Mouse (Mus musculus): ENCODE results near the gene Erc2.

Gene Erc2

DNA sequence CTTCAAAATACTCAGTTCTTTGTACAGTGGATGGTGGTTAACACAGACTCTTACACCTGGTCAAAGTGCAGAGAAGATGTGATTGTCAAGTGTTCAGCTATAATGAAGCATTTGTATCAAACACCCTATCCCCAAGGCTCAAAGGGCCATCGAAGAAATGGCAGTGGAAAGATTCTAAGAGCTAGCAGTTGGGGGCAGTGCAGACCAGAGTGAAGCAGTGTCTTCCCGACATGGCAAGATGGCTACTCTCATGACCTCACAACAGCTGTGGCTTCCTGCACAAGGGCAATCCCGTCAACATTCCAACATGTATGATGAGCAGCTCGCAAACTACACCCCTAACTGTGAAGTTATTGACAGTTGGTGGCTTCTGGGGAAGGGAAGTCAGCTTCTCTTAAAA is 471.0 kb downstream of the Erc2 start:
- H3K9me3 ChIP-seq (ENCODE audit: low read length), result no peaks in the 10 kb centered on the region
- H3K4me3 ChIP-seq (replicated peaks; ENCODE audit: low read length), result no peak overlapping the region
- H3K36me3 ChIP-seq (ENCODE audit: insufficient read depth, low read length), result no peaks in the 10 kb centered on the region
- H3K27me3 ChIP-seq (ENCODE audit: insufficient read depth, low read length), result no peaks in the 10 kb centered on the region
- TF ChIP-seq CTCF (conservative IDR thresholded peaks at IDR 0.05; ENCODE audit: low read length) (no peak), NANOG (IDR thresholded peaks at IDR 0.05; ENCODE audit: borderline replicate concordance, low read length) (no peak), POU5F1 (IDR thresholded peaks at IDR 0.05; ENCODE audit: borderline replicate concordance, low read length) (no peak)
- no peaks in the 10 kb centered on the region for H3K4me1 ChIP-seq (replicated peaks; ENCODE audit: low read depth, low read length)

GRCm38 (mm10) chr14:28093913-28094312 is 471.7 kb downstream of the Erc2 start:
- Histone ChIP-seq H3K9me3 (ENCODE audit: low read length) (no peaks in the 10 kb centered on the region), H3K27me3 (ENCODE audit: insufficient read depth, low read length) (no peaks in the 10 kb centered on the region), H3K4me3 (replicated peaks; ENCODE audit: low read length) (no peak overlapping the region), H3K36me3 (ENCODE audit: insufficient read depth, low read length) (no peaks in the 10 kb centered on the region), H3K4me1 (replicated peaks; ENCODE audit: low read depth, low read length) (no peaks in the 10 kb centered on the region)
- TF ChIP-seq NANOG (IDR thresholded peaks at IDR 0.05; ENCODE audit: borderline replicate concordance, low read length) (no peak), CTCF (conservative IDR thresholded peaks at IDR 0.05; ENCODE audit: low read length) (no peak), POU5F1 (IDR thresholded peaks at IDR 0.05; ENCODE audit: borderline replicate concordance, low read length) (no peak)

DNA sequence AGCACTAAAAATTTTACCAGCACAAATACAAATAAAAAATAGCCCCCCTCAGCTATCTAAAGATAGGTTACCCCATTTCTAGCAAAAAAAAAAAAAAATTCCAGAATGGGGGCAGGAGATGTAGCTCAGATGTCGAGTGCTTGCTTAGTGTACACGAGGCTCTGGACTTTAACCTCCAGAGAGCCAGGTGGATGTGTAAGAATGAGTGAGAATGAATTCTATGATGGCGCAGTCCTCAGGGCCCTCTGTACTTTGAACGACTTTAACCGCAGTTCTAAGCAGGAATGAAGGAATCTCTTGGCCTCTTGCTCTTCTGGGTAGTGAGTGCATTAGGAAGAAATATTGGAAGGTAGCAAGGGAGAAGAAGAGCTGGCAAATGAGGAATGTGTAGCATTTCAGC is 476.9 kb downstream of the Erc2 start:
- Histone ChIP-seq H3K27me3 (ENCODE audit: insufficient read depth, low read length) (no peaks in the 10 kb centered on the region), H3K9me3 (ENCODE audit: low read length) (no peaks in the 10 kb centered on the region), H3K4me3 (replicated peaks; ENCODE audit: low read length) (no peak overlapping the region), H3K36me3 (ENCODE audit: insufficient read depth, low read length) (no peaks in the 10 kb centered on the region), H3K4me1 (replicated peaks; ENCODE audit: low read depth, low read length) (no peaks in the 10 kb centered on the region)
- TF ChIP-seq NANOG (IDR thresholded peaks at IDR 0.05; ENCODE audit: borderline replicate concordance, low read length), result no peak
- no peak for TF ChIP-seq POU5F1 (IDR thresholded peaks at IDR 0.05; ENCODE audit: borderline replicate concordance, low read length)
- no peak for TF ChIP-seq CTCF (conservative IDR thresholded peaks at IDR 0.05; ENCODE audit: low read length)

DNA sequence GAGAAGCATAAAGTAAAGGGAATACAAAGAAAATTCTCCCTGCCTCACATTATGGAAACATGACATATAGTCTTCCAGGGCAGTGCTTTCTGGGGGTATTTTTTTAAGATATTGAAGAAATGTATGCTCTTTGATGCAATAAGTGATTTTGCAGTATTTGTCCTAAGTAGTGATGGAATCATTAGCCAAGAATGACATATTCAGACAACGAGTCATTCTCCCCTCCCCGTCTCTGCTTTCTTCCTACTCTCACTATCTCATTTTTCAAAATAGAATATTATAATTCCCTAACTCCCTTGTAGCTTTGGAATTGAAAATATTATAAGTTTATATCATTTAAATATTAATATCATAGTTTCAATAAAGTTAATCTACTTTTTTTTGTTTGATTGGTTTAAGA is 490.9 kb downstream of the Erc2 start:
- H3K36me3 ChIP-seq (ENCODE audit: insufficient read depth, low read length), result no peaks in the 10 kb centered on the region

DNA sequence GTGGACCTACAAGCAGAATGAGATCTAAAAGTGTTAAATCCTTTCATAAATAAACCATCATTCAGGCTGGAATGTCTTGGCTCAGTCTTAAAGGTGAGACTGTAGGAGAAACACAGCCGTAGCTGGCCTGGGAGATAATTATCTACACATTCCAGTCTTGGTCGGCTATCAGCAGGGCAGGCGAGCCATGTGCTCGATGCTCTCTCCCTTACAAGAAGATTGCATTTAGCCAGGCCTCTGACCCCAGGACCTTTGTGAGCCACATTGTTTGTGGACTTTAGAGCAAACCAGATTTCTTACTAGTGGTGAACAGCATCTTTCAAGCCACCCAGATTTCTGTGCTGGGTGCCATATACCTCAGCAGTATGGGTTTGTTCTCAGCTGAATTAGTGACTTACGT is 498.6 kb downstream of the Erc2 start:
- no peak overlapping the region for H3K4me3 ChIP-seq (replicated peaks; ENCODE audit: low read length)
- H3K4me1 ChIP-seq (replicated peaks; ENCODE audit: low read depth, low read length), result no peaks in the 10 kb centered on the region
- H3K9me3 ChIP-seq (ENCODE audit: low read length), result peaks cover 20% of the 10 kb centered on the region
- H3K27me3 ChIP-seq (ENCODE audit: insufficient read depth, low read length), result no peaks in the 10 kb centered on the region
- TF ChIP-seq NANOG (IDR thresholded peaks at IDR 0.05; ENCODE audit: borderline replicate concordance, low read length) (no peak), POU5F1 (IDR thresholded peaks at IDR 0.05; ENCODE audit: borderline replicate concordance, low read length) (no peak), CTCF (conservative IDR thresholded peaks at IDR 0.05; ENCODE audit: low read length) (no peak)
- no peaks in the 10 kb centered on the region for H3K36me3 ChIP-seq (ENCODE audit: insufficient read depth, low read length)

More for the DNA sequence above, 490.9 kb downstream of the Erc2 start:
- Histone ChIP-seq H3K27me3 (ENCODE audit: insufficient read depth, low read length) (no peaks in the 10 kb centered on the region), H3K9me3 (ENCODE audit: low read length) (no peaks in the 10 kb centered on the region), H3K4me1 (replicated peaks; ENCODE audit: low read depth, low read length) (no peaks in the 10 kb centered on the region), H3K4me3 (replicated peaks; ENCODE audit: low read length) (no peak overlapping the region)
- no peak for TF ChIP-seq POU5F1 (IDR thresholded peaks at IDR 0.05; ENCODE audit: borderline replicate concordance, low read length)
- TF ChIP-seq NANOG (IDR thresholded peaks at IDR 0.05; ENCODE audit: borderline replicate concordance, low read length), result no peak
- TF ChIP-seq CTCF (conservative IDR thresholded peaks at IDR 0.05; ENCODE audit: low read length), result no peak

DNA sequence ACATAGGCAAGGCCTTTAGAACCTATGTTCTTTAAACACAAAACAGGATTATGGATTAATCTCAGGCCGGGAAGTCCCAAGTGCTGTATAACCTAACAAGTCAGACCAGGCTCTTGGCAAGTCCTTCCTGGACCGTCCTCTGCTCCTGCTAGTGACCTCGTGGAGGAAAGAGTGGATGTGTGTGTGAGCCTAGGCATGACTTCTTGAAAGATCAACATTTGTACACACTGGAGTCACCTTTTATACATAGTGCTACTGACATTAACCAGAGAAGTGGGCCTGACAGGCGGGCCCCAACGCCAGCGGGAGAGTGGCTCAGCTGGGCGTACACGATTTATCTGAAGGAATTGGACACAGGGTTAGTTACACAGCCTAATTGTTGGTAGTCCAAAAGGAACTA is 504.6 kb downstream of the Erc2 start:
- H3K27me3 ChIP-seq (ENCODE audit: insufficient read depth, low read length), result no peaks in the 10 kb centered on the region
- H3K4me3 ChIP-seq (replicated peaks; ENCODE audit: low read length), result no peak overlapping the region
- H3K4me1 ChIP-seq (replicated peaks; ENCODE audit: low read depth, low read length), result no peaks in the 10 kb centered on the region
- no peak for TF ChIP-seq CTCF (conservative IDR thresholded peaks at IDR 0.05; ENCODE audit: low read length)
- no peak for TF ChIP-seq POU5F1 (IDR thresholded peaks at IDR 0.05; ENCODE audit: borderline replicate concordance, low read length)
- no peak for TF ChIP-seq NANOG (IDR thresholded peaks at IDR 0.05; ENCODE audit: borderline replicate concordance, low read length)
- H3K36me3 ChIP-seq (ENCODE audit: insufficient read depth, low read length), result no peaks in the 10 kb centered on the region
- H3K9me3 ChIP-seq (ENCODE audit: low read length), result no peaks in the 10 kb centered on the region

GRCm38 (mm10) chr14:28128999-28129398 is 506.8 kb downstream of the Erc2 start:
- TF ChIP-seq NANOG (IDR thresholded peaks at IDR 0.05; ENCODE audit: borderline replicate concordance, low read length) (no peak), CTCF (conservative IDR thresholded peaks at IDR 0.05; ENCODE audit: low read length) (no peak), POU5F1 (IDR thresholded peaks at IDR 0.05; ENCODE audit: borderline replicate concordance, low read length) (no peak)
- no peaks in the 10 kb centered on the region for H3K36me3 ChIP-seq (ENCODE audit: insufficient read depth, low read length)
- no peaks in the 10 kb centered on the region for H3K4me1 ChIP-seq (replicated peaks; ENCODE audit: low read depth, low read length)
- H3K9me3 ChIP-seq (ENCODE audit: low read length), result no peaks in the 10 kb centered on the region
- H3K4me3 ChIP-seq (replicated peaks; ENCODE audit: low read length), result no peak overlapping the region
- H3K27me3 ChIP-seq (ENCODE audit: insufficient read depth, low read length), result no peaks in the 10 kb centered on the region

- H3K4me3 ChIP-seq (replicated peaks; ENCODE audit: low read length), result no peak overlapping the region
- H3K27me3 ChIP-seq (ENCODE audit: insufficient read depth, low read length), result no peaks in the 10 kb centered on the region
- TF ChIP-seq NANOG (IDR thresholded peaks at IDR 0.05; ENCODE audit: borderline replicate concordance, low read length), result no peak
- TF ChIP-seq POU5F1 (IDR thresholded peaks at IDR 0.05; ENCODE audit: borderline replicate concordance, low read length), result no peak
- no peak for TF ChIP-seq CTCF (conservative IDR thresholded peaks at IDR 0.05; ENCODE audit: low read length)
- no peaks in the 10 kb centered on the region for H3K36me3 ChIP-seq (ENCODE audit: insufficient read depth, low read length)
- no peaks in the 10 kb centered on the region for H3K4me1 ChIP-seq (replicated peaks; ENCODE audit: low read depth, low read length)
- H3K9me3 ChIP-seq (ENCODE audit: low read length), result no peaks in the 10 kb centered on the region
Measured at GRCm38 (mm10) chr14:28143998-28144397, 521.8 kb downstream of the Erc2 start.

DNA sequence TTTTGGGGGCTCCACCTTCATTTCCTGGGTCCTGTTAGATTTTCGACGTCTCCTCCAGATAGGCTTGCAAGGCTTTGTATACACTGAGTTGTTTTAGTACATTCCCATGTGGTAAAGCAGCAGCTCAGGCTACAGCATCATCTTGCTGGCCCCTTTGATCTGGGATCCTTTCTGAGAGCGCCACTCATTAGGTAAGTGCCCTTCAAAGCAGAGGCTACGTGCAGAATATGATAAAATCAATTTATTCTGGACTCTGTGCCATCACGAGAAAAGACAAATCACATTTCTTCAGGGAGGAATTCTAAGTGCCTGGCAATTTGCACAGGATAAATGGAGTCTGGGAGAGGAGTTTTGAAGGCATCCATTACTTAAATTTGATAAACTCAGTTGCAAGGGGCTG is 525.0 kb downstream of the Erc2 start:
- H3K27me3 ChIP-seq (ENCODE audit: insufficient read depth, low read length), result no peaks in the 10 kb centered on the region
- H3K4me1 ChIP-seq (replicated peaks; ENCODE audit: low read depth, low read length), result no peaks in the 10 kb centered on the region
- no peak overlapping the region for H3K4me3 ChIP-seq (replicated peaks; ENCODE audit: low read length)
- no peaks in the 10 kb centered on the region for H3K9me3 ChIP-seq (ENCODE audit: low read length)
- no peak for TF ChIP-seq NANOG (IDR thresholded peaks at IDR 0.05; ENCODE audit: borderline replicate concordance, low read length)
- H3K36me3 ChIP-seq (ENCODE audit: insufficient read depth, low read length), result no peaks in the 10 kb centered on the region

Measured in E14TG2a.4 (cell line).